Mouse (Mus musculus): Measurements from ENCODE around the gene Gucy2c. TPM values are rescaled to one million over a fixed set of nuclear protein-coding genes. Genes with fewer than 3 reads are reported as not detected.

Gucy2c gene
- total RNA-seq, 4 experiments from 2014 or later: 0.09 TPM; not detected in 3

- no peak for DNase-seq
Measured at GRCm38 (mm10) chr6:136723171-136723570, 58.4 kb downstream of the Gucy2c start.

- DNase-seq: no peak
Measured at GRCm38 (mm10) chr6:136722565-136722964, 59.0 kb downstream of the Gucy2c start.

- peak; percentile 7 for DNase-seq
Measured at GRCm38 (mm10) chr6:136721925-136722324, 59.6 kb downstream of the Gucy2c start.

- DNase-seq: no peak
Measured at GRCm38 (mm10) chr6:136720436-136720835, 61.1 kb downstream of the Gucy2c start.

- DNase-seq: no peak
Measured at GRCm38 (mm10) chr6:136715881-136716431, 65.6 kb downstream of the Gucy2c start.

- no peak for DNase-seq
Measured at GRCm38 (mm10) chr6:136714097-136714496, 67.5 kb downstream of the Gucy2c start.

- DNase-seq: no peak
Measured at GRCm38 (mm10) chr6:136710408-136710807, 71.2 kb downstream of the Gucy2c start.

- DNase-seq: no peak
Measured at GRCm38 (mm10) chr6:136708597-136708996, 73.0 kb downstream of the Gucy2c start.

GRCm38 (mm10) chr6:136701878-136702277 lies 79.7 kb downstream of the Gucy2c start:
- no peak for DNase-seq

GRCm38 (mm10) chr6:136701185-136701584 lies 80.4 kb downstream of the Gucy2c start:
- DNase-seq: no peak

- DNase-seq: no peak
Measured at GRCm38 (mm10) chr6:136691314-136691713, 90.3 kb downstream of the Gucy2c start.

GRCm38 (mm10) chr6:136690527-136690926 lies 91.0 kb downstream of the Gucy2c start:
- DNase-seq: no peak

- DNase-seq: no peak
Measured at GRCm38 (mm10) chr6:136689790-136690413, 91.7 kb downstream of the Gucy2c start.

- no peak for DNase-seq
Measured at GRCm38 (mm10) chr6:136685433-136685832, 96.1 kb downstream of the Gucy2c start.

GRCm38 (mm10) chr6:136683410-136684334 lies 97.9 kb downstream of the Gucy2c start:
- no peak for DNase-seq

- DNase-seq: no peak
Measured at GRCm38 (mm10) chr6:136679381-136679780, 102.2 kb downstream of the Gucy2c start.

- no peak for DNase-seq
Measured at GRCm38 (mm10) chr6:136674935-136675334, 106.6 kb downstream of the Gucy2c start.

GRCm38 (mm10) chr6:136672467-136672866 lies 109.1 kb downstream of the Gucy2c start:
- peak; percentile 43 for DNase-seq

- DNase-seq: no peak
Measured at GRCm38 (mm10) chr6:136669274-136669673, 112.3 kb downstream of the Gucy2c start.

- no peak for DNase-seq
Measured at GRCm38 (mm10) chr6:136668266-136668986, 113.1 kb downstream of the Gucy2c start.

GRCm38 (mm10) chr6:136662063-136662462 lies 119.5 kb downstream of the Gucy2c start:
- DNase-seq: no peak

- peak; percentile 84 for DNase-seq
Measured at GRCm38 (mm10) chr6:136661706-136662016, 119.9 kb downstream of the Gucy2c start, which contains the start of gene Plbd1. Gene Plbd1 (minus strand): TSS chr6:136661928.
